Mouse (Mus musculus) midbrain, embryonic 11.5 days (tissue): ENCODE measurements at regions not wholly inside any gene's neighbourhood (a gene's known extent, or its start where the extent isn't known, plus 50 kb on each side); places are given as distances from the start of the nearest gene placed in this dataset.

Experiments
- ATAC-seq: fragments of 200-750 bp; cut with Nextera tagmentation; 2 replicates; pipeline ENCODE4 v1.8.0; 2017; ENCODE audit warnings: moderate TSS enrichment, moderate library complexity; ENCODE audit not compliant: low FRiP score
- DNase-seq: peaks from one replicate; pipeline ENCODE4 v3.0.0; 2015; ENCODE audit warnings: low spot score; ENCODE audit errors: missing footprints
- H3K27ac ChIP-seq: fragments of 300-500 bp; sonication (generic); 2 replicates; pipeline ENCODE4 v1.5.1; 2014; ENCODE audit warnings: low read depth, low read length
- H3K27me3 ChIP-seq: fragments of 300-500 bp; sonication (generic); 2 replicates; pipeline ENCODE4 v1.6.1; 2014; ENCODE audit warnings: mild to moderate bottlenecking, low read length, moderate library complexity, mixed read lengths; ENCODE audit not compliant: control insufficient read depth, insufficient read depth
- H3K36me3 ChIP-seq: fragments of 300-500 bp; sonication (generic); 2 replicates; pipeline ENCODE4 v1.6.1; 2014; ENCODE audit warnings: mild to moderate bottlenecking, low read length, moderate library complexity, mixed read lengths; ENCODE audit not compliant: control insufficient read depth, insufficient read depth
- H3K4me1 ChIP-seq: fragments of 300-500 bp; sonication (generic); 2 replicates; pipeline ENCODE4 v1.6.1; 2014; ENCODE audit warnings: low read length; ENCODE audit not compliant: control insufficient read depth, insufficient read depth
- H3K4me2 ChIP-seq: fragments of 300-500 bp; sonication (generic); 2 replicates; pipeline ENCODE4 v1.6.1; 2014; ENCODE audit warnings: mild to moderate bottlenecking, moderate library complexity
- H3K4me3 ChIP-seq: fragments of 300-500 bp; sonication (generic); 2 replicates; pipeline ENCODE4 v1.5.1; 2014; ENCODE audit warnings: low read depth, low read length
- H3K9ac ChIP-seq: fragments of 300-500 bp; sonication (generic); 2 replicates; pipeline ENCODE4 v1.6.1; 2014; ENCODE audit warnings: low read length
- H3K9me3 ChIP-seq: fragments of 300-500 bp; sonication (generic); 2 replicates; pipeline ENCODE4 v1.6.1; 2016; ENCODE audit warnings: low read length; ENCODE audit not compliant: control insufficient read depth
- WGBS: fragments of 180-500 bp; shearing (Covaris S2); extraction: QIAGEN DNeasy Blood & Tissue Kit; methylation state at CpG from one replicate; pipeline ENCODE4 v1.1.7; 2014; 5-methylcytosine and 5-hydroxymethylcytosine counted together

GRCm38 (mm10) chr4:88994486-88994885, 114.5 kb upstream of the Ifne start:
- H3K27me3 ChIP-seq = no peaks in the 10 kb centered on the region
- no peak overlapping the region for H3K27ac ChIP-seq
- no peak overlapping the region for H3K9ac ChIP-seq
- 89% methylated on average over 4 of the region's 4 CpGs for WGBS
- DNase-seq (no peak), ATAC-seq (no peak)
- H3K4me3 ChIP-seq = no peak overlapping the region
- H3K4me2 ChIP-seq = no peak overlapping the region
- H3K4me1 ChIP-seq = no peaks in the 10 kb centered on the region
- H3K9me3 ChIP-seq = no peaks in the 10 kb centered on the region
- H3K36me3 ChIP-seq = no peaks in the 10 kb centered on the region

- DNase-seq (no peak), ATAC-seq (no peak)
- 92% methylated on average over 2 of the region's 2 CpGs for WGBS
- H3K4me2 ChIP-seq = no peak overlapping the region
- no peak overlapping the region for H3K9ac ChIP-seq
- no peaks in the 10 kb centered on the region for H3K9me3 ChIP-seq
- H3K4me1 ChIP-seq = no peaks in the 10 kb centered on the region
- H3K36me3 ChIP-seq = no peaks in the 10 kb centered on the region
- H3K27ac ChIP-seq = no peak overlapping the region
- H3K4me3 ChIP-seq = no peak overlapping the region
- H3K27me3 ChIP-seq = no peaks in the 10 kb centered on the region
These were observed 112.5 kb upstream of the Ifne start for GRCm38 (mm10) chr4:88992498-88992897.

GRCm38 (mm10) chr4:88988363-88988762, 108.4 kb upstream of the Ifne start:
- Histone ChIP-seq H3K36me3 (no peaks in the 10 kb centered on the region), H3K27ac (no peak overlapping the region), H3K4me3 (no peak overlapping the region), H3K4me2 (no peak overlapping the region), H3K4me1 (no peaks in the 10 kb centered on the region), H3K9ac (no peak overlapping the region), H3K27me3 (no peaks in the 10 kb centered on the region), H3K9me3 (no peaks in the 10 kb centered on the region)
- WGBS = 75% methylated on average over 4 of the region's 4 CpGs
- ATAC-seq (no peak), DNase-seq (no peak)

GRCm38 (mm10) chr4:88987103-88987502, 107.1 kb upstream of the Ifne start:
- no peak overlapping the region for H3K4me3 ChIP-seq
- H3K4me1 ChIP-seq = no peaks in the 10 kb centered on the region
- H3K4me2 ChIP-seq = no peak overlapping the region
- ATAC-seq (no peak), DNase-seq (no peak)
- no peak overlapping the region for H3K9ac ChIP-seq
- 71% methylated on average over 1 of the region's 1 CpGs for WGBS
- no peaks in the 10 kb centered on the region for H3K36me3 ChIP-seq
- no peaks in the 10 kb centered on the region for H3K27me3 ChIP-seq
- H3K27ac ChIP-seq = no peak overlapping the region
- H3K9me3 ChIP-seq = no peaks in the 10 kb centered on the region

- H3K4me3 ChIP-seq = no peak overlapping the region
- no peaks in the 10 kb centered on the region for H3K36me3 ChIP-seq
- no peak for ATAC-seq
- no peaks in the 10 kb centered on the region for H3K4me1 ChIP-seq
- no peaks in the 10 kb centered on the region for H3K27me3 ChIP-seq
- no peaks in the 10 kb centered on the region for H3K9me3 ChIP-seq
- no peak overlapping the region for H3K4me2 ChIP-seq
- no peak for DNase-seq
- 93% methylated on average over 3 of the region's 3 CpGs for WGBS
- no peak overlapping the region for H3K27ac ChIP-seq
- no peak overlapping the region for H3K9ac ChIP-seq
These were observed 102.5 kb upstream of the Ifne start for GRCm38 (mm10) chr4:88982457-88982856.

GRCm38 (mm10) chr4:88977099-88977888, 97.3 kb upstream of the Ifne start:
- DNase-seq (no peak), ATAC-seq (no peak)
- H3K27ac ChIP-seq = no peak overlapping the region
- no peaks in the 10 kb centered on the region for H3K9me3 ChIP-seq
- 83% methylated on average over 3 of the region's 3 CpGs for WGBS
- no peaks in the 10 kb centered on the region for H3K36me3 ChIP-seq
- H3K27me3 ChIP-seq = no peaks in the 10 kb centered on the region
- no peak overlapping the region for H3K9ac ChIP-seq
- H3K4me2 ChIP-seq = no peak overlapping the region
- no peak overlapping the region for H3K4me3 ChIP-seq
- no peaks in the 10 kb centered on the region for H3K4me1 ChIP-seq

GRCm38 (mm10) chr4:88974535-88974934, 94.5 kb upstream of the Ifne start:
- H3K4me3 ChIP-seq = no peak overlapping the region
- no peak for ATAC-seq
- no peaks in the 10 kb centered on the region for H3K9me3 ChIP-seq
- DNase-seq = no peak
- H3K4me1 ChIP-seq = no peaks in the 10 kb centered on the region
- H3K27me3 ChIP-seq = no peaks in the 10 kb centered on the region
- 85% methylated on average over 2 of the region's 2 CpGs for WGBS
- H3K27ac ChIP-seq = no peak overlapping the region
- no peak overlapping the region for H3K4me2 ChIP-seq
- no peaks in the 10 kb centered on the region for H3K36me3 ChIP-seq
- no peak overlapping the region for H3K9ac ChIP-seq

GRCm38 (mm10) chr4:88969134-88969841, 89.3 kb upstream of the Ifne start:
- DNase-seq = no peak

GRCm38 (mm10) chr4:88959621-88960020, 79.6 kb upstream of the Ifne start:
- Histone ChIP-seq H3K9ac (no peak overlapping the region), H3K4me2 (no peak overlapping the region), H3K27ac (no peak overlapping the region), H3K4me3 (no peak overlapping the region), H3K36me3 (no peaks in the 10 kb centered on the region), H3K4me1 (no peaks in the 10 kb centered on the region), H3K27me3 (no peaks in the 10 kb centered on the region), H3K9me3 (no peaks in the 10 kb centered on the region)
- WGBS = 86% methylated on average over 3 of the region's 3 CpGs
- ATAC-seq (no peak), DNase-seq (no peak)

More at GRCm38 (mm10) chr4:88969134-88969841, 89.3 kb upstream of the Ifne start:
- Histone ChIP-seq H3K4me1 (no peaks in the 10 kb centered on the region), H3K27ac (no peak overlapping the region), H3K9ac (no peak overlapping the region), H3K36me3 (no peaks in the 10 kb centered on the region), H3K27me3 (no peaks in the 10 kb centered on the region), H3K4me3 (no peak overlapping the region), H3K4me2 (no peak overlapping the region), H3K9me3 (no peaks in the 10 kb centered on the region)
- 63% methylated on average over 6 of the region's 6 CpGs for WGBS
- ATAC-seq = no peak
